Mouse (Mus musculus): ENCODE results near the gene Cdh13. TPM values are rescaled to one million over a fixed set of nuclear protein-coding genes. Genes with fewer than 3 reads are reported as not detected.

Cdh13 gene
- polyA plus RNA-seq, 2 experiments, result 9.3 to 25.2 TPM

DNA sequence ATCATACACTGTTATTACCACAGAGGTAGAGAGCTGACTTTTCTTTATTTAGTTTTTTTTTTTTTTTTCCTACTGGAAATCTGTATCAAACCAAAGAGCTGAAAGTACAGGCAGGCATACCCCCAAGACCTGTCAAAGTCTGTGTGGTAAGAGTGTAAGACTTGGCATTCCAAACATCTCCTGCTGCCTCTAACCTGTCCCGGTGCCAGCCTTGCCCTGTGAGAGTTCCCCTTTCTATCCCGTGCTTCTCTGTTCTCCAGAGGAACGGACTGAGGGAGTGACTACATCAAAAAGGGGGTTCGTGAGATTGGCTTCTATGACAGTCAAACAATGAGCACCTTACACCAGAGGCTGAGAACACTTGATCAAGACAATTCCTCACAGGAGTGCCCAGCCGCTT is 458.2 kb downstream of the Cdh13 start:
- TF ChIP-seq POLR2A (IDR thresholded peaks at IDR 0.05; ENCODE audit: borderline replicate concordance, extremely low read depth, insufficient read depth, insufficient read length), result no peak
- H3K4me1 ChIP-seq (ENCODE audit: control insufficient read depth, insufficient read depth, low read length), result no peaks in the 10 kb centered on the region
- DNase-seq (ENCODE audit: low spot score) (no peak), ATAC-seq (ENCODE audit: low FRiP score, low read depth) (no peak)
- no peaks in the 10 kb centered on the region for H3K9me3 ChIP-seq (ENCODE audit: control insufficient read depth, low read length)
- H3K4me2 ChIP-seq (replicated peaks; ENCODE audit: low read depth, low read length, severe bottlenecking), result no peak overlapping the region
- H3K27ac ChIP-seq (replicated peaks; ENCODE audit: low read depth, low read length), result no peak overlapping the region
- H3K36me3 ChIP-seq (ENCODE audit: control insufficient read depth, insufficient read depth, low read length), result no peaks in the 10 kb centered on the region
- WGBS, result 91% methylated on average over 5 of the region's 5 CpGs
- H3K27me3 ChIP-seq (ENCODE audit: control insufficient read depth, insufficient read depth, low read length), result no peaks in the 10 kb centered on the region
- no peak overlapping the region for H3K9ac ChIP-seq (ENCODE audit: low read depth, low read length, severe bottlenecking)
- no peak overlapping the region for H3K4me3 ChIP-seq (replicated peaks; ENCODE audit: low read length)

- Histone ChIP-seq H3K4me3 (replicated peaks; ENCODE audit: low read length) (no peak overlapping the region), H3K27me3 (ENCODE audit: control insufficient read depth, insufficient read depth, low read length) (no peaks in the 10 kb centered on the region), H3K9me3 (ENCODE audit: control insufficient read depth, low read length) (no peaks in the 10 kb centered on the region), H3K27ac (replicated peaks; ENCODE audit: low read depth, low read length) (no peak overlapping the region), H3K4me1 (ENCODE audit: control insufficient read depth, insufficient read depth, low read length) (no peaks in the 10 kb centered on the region), H3K36me3 (ENCODE audit: control insufficient read depth, insufficient read depth, low read length) (no peaks in the 10 kb centered on the region), H3K4me2 (replicated peaks; ENCODE audit: low read depth, low read length, severe bottlenecking) (no peak overlapping the region), H3K9ac (ENCODE audit: low read depth, low read length, severe bottlenecking) (no peak overlapping the region)
- no peak for DNase-seq (ENCODE audit: low spot score)
- ATAC-seq (ENCODE audit: low FRiP score, low read depth), result no peak
- no peak for TF ChIP-seq POLR2A (IDR thresholded peaks at IDR 0.05; ENCODE audit: borderline replicate concordance, extremely low read depth, insufficient read depth, insufficient read length)
- WGBS, result 85% methylated on average over 13 of the region's 13 CpGs
Observed at GRCm38 (mm10) chr8:118744991-118745390, 461.5 kb downstream of the Cdh13 start.

DNA sequence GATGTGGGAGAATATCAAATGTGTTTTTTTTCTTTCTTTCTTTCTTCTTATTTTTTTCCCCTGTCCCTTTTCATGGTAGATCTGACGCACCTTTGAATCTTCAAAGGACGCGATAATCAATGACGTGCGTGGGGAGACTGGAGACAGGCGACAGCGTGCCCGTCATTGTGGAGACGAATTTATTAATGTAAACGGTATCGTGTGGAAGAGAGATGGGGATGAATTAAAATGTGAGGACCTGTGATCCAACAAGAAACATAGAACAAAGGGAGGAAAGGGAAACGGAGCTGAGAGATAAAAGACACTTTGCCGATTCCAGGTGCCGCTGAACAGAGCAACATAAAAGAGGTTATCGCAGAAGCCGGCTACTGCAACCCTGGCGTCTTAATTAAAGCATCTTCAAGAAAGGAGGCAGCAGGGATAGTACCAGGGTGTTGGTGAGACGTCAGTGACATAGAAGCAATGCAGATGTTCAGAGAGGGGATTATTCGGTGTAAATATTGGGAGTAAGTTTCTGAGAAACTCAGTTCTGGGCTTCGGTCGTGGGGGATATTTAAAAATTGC is 464.6 kb downstream of the Cdh13 start:
- no peak overlapping the region for H3K4me2 ChIP-seq (replicated peaks; ENCODE audit: low read depth, low read length, severe bottlenecking)
- no peaks in the 10 kb centered on the region for H3K9me3 ChIP-seq (ENCODE audit: control insufficient read depth, low read length)
- no peaks in the 10 kb centered on the region for H3K4me1 ChIP-seq (ENCODE audit: control insufficient read depth, insufficient read depth, low read length)
- no peak overlapping the region for H3K9ac ChIP-seq (ENCODE audit: low read depth, low read length, severe bottlenecking)
- ATAC-seq (ENCODE audit: low FRiP score, low read depth) (no peak), DNase-seq (ENCODE audit: low spot score) (no peak)
- H3K27me3 ChIP-seq (ENCODE audit: control insufficient read depth, insufficient read depth, low read length), result no peaks in the 10 kb centered on the region
- no peak overlapping the region for H3K4me3 ChIP-seq (replicated peaks; ENCODE audit: low read length)
- WGBS, result 85% methylated on average over 21 of the region's 21 CpGs
- H3K36me3 ChIP-seq (ENCODE audit: control insufficient read depth, insufficient read depth, low read length), result no peaks in the 10 kb centered on the region
- H3K27ac ChIP-seq (replicated peaks; ENCODE audit: low read depth, low read length), result no peak overlapping the region
- no peak for TF ChIP-seq POLR2A (IDR thresholded peaks at IDR 0.05; ENCODE audit: borderline replicate concordance, extremely low read depth, insufficient read depth, insufficient read length)

GRCm38 (mm10) chr8:118749191-118749590 is 465.7 kb downstream of the Cdh13 start:
- no peak for ATAC-seq (ENCODE audit: low FRiP score, low read depth)
- 90% methylated on average over 3 of the region's 3 CpGs for WGBS

GRCm38 (mm10) chr8:118749786-118750185 is 466.3 kb downstream of the Cdh13 start:
- no peak for DNase-seq (ENCODE audit: low spot score)
- H3K4me1 ChIP-seq (ENCODE audit: control insufficient read depth, insufficient read depth, low read length), result no peaks in the 10 kb centered on the region
- no peak overlapping the region for H3K9ac ChIP-seq (ENCODE audit: low read depth, low read length, severe bottlenecking)
- WGBS, result 86% methylated on average over 11 of the region's 11 CpGs
- no peaks in the 10 kb centered on the region for H3K36me3 ChIP-seq (ENCODE audit: control insufficient read depth, insufficient read depth, low read length)
- H3K4me3 ChIP-seq (replicated peaks; ENCODE audit: low read length), result no peak overlapping the region
- no peak overlapping the region for H3K4me2 ChIP-seq (replicated peaks; ENCODE audit: low read depth, low read length, severe bottlenecking)
- TF ChIP-seq POLR2A (IDR thresholded peaks at IDR 0.05; ENCODE audit: borderline replicate concordance, extremely low read depth, insufficient read depth, insufficient read length), result no peak
- H3K27ac ChIP-seq (replicated peaks; ENCODE audit: low read depth, low read length), result no peak overlapping the region
- no peak for ATAC-seq (ENCODE audit: low FRiP score, low read depth)
- H3K27me3 ChIP-seq (ENCODE audit: control insufficient read depth, insufficient read depth, low read length), result no peaks in the 10 kb centered on the region
- no peaks in the 10 kb centered on the region for H3K9me3 ChIP-seq (ENCODE audit: control insufficient read depth, low read length)

More at GRCm38 (mm10) chr8:118749191-118749590, 465.7 kb downstream of the Cdh13 start:
- Histone ChIP-seq H3K9ac (ENCODE audit: low read depth, low read length, severe bottlenecking) (no peak overlapping the region), H3K4me1 (ENCODE audit: control insufficient read depth, insufficient read depth, low read length) (no peaks in the 10 kb centered on the region), H3K9me3 (ENCODE audit: control insufficient read depth, low read length) (no peaks in the 10 kb centered on the region), H3K27ac (replicated peaks; ENCODE audit: low read depth, low read length) (no peak overlapping the region), H3K4me3 (replicated peaks; ENCODE audit: low read length) (no peak overlapping the region), H3K4me2 (replicated peaks; ENCODE audit: low read depth, low read length, severe bottlenecking) (no peak overlapping the region), H3K27me3 (ENCODE audit: control insufficient read depth, insufficient read depth, low read length) (no peaks in the 10 kb centered on the region), H3K36me3 (ENCODE audit: control insufficient read depth, insufficient read depth, low read length) (no peaks in the 10 kb centered on the region)
- TF ChIP-seq POLR2A (IDR thresholded peaks at IDR 0.05; ENCODE audit: borderline replicate concordance, extremely low read depth, insufficient read depth, insufficient read length), result no peak
- DNase-seq (ENCODE audit: low spot score), result no peak

GRCm38 (mm10) chr8:118753710-118754109 is 470.2 kb downstream of the Cdh13 start:
- no peaks in the 10 kb centered on the region for H3K27me3 ChIP-seq (ENCODE audit: control insufficient read depth, insufficient read depth, low read length)

More at GRCm38 (mm10) chr8:118753710-118754109, 470.2 kb downstream of the Cdh13 start:
- H3K36me3 ChIP-seq (ENCODE audit: control insufficient read depth, insufficient read depth, low read length), result no peaks in the 10 kb centered on the region
- ATAC-seq (ENCODE audit: low FRiP score, low read depth), result no peak
- no peak overlapping the region for H3K27ac ChIP-seq (replicated peaks; ENCODE audit: low read depth, low read length)
- DNase-seq (ENCODE audit: low spot score), result no peak
- H3K4me3 ChIP-seq (replicated peaks; ENCODE audit: low read length), result no peak overlapping the region
- WGBS, result 81% methylated on average over 12 of the region's 12 CpGs
- H3K4me2 ChIP-seq (replicated peaks; ENCODE audit: low read depth, low read length, severe bottlenecking), result no peak overlapping the region
- H3K9me3 ChIP-seq (ENCODE audit: control insufficient read depth, low read length), result no peaks in the 10 kb centered on the region
- no peak overlapping the region for H3K9ac ChIP-seq (ENCODE audit: low read depth, low read length, severe bottlenecking)
- H3K4me1 ChIP-seq (ENCODE audit: control insufficient read depth, insufficient read depth, low read length), result no peaks in the 10 kb centered on the region
- no peak for TF ChIP-seq POLR2A (IDR thresholded peaks at IDR 0.05; ENCODE audit: borderline replicate concordance, extremely low read depth, insufficient read depth, insufficient read length)

All from limb, embryonic 14.5 days (tissue).